Mouse (Mus musculus) liver, adult 10 weeks (tissue): ENCODE measurements around the gene Ttc5. TPM values are rescaled to one million over a fixed set of nuclear protein-coding genes. Genes with fewer than 3 reads are reported as not detected.

Source experiments
- polyA plus RNA-seq: library from polyadenylated mRNA; stranded (reverse); fragments of 350-450 nt; fragmentation: Illumina TruSeq; extraction: RNeasy Lipid Tissue Mini Kit (QIAGEN cat#74804); gene quantifications from one replicate; pipeline ENCODE4 v1.2.3, GENCODE M21; 2014; ENCODE audit warnings: low read depth, low replicate concordance

The Ttc5 gene
- 7.0 TPM for polyA plus RNA-seq

GRCm38 (mm10) chr14:50785251-50785637, at the start of gene Ttc5:
TSS of gene Ttc5 (minus strand) at chr14:50785519.

GRCm38 (mm10) chr14:50807487-50808072, 22.3 kb upstream of the Ttc5 start, which contains the start of the genes Ccnb1ip1 and Parp2:
TSS of gene Ccnb1ip1 (minus strand) at chr14:50807732.
TSS of gene Parp2 (plus strand) at chr14:50807841.

GRCm38 (mm10) chr14:50744994-50745393, 40.3 kb downstream of the Ttc5 start, which contains the start of gene Olfr749:
TSS of gene Olfr749 (minus strand) at chr14:50745094.

Other genes starting within 250 kb of the Ttc5 start
- gene Olfr744, start 170.6 kb downstream of the Ttc5 start, polyA plus RNA-seq = not detected
- not detected for gene Olfr745, start 146.1 kb downstream of the Ttc5 start, polyA plus RNA-seq
- gene Olfr746, start 138.4 kb downstream of the Ttc5 start, polyA plus RNA-seq = not detected
- not detected for gene Olfr747, start 92.3 kb downstream of the Ttc5 start, polyA plus RNA-seq
- gene Olfr748, start 78.1 kb downstream of the Ttc5 start, polyA plus RNA-seq = not detected
- gene Olfr749, start 40.4 kb downstream of the Ttc5 start, polyA plus RNA-seq = not detected
- not detected for gene Ccnb1ip1, start 22.2 kb upstream of the Ttc5 start, polyA plus RNA-seq
- 11.7 TPM for gene Parp2, start 22.3 kb upstream of the Ttc5 start, polyA plus RNA-seq
- 4.7 TPM for gene Tep1, start 85.0 kb upstream of the Ttc5 start, polyA plus RNA-seq
- gene Klhl33, start 112.0 kb upstream of the Ttc5 start, polyA plus RNA-seq = not detected
- 10.0 TPM for gene Osgep, start 139.4 kb upstream of the Ttc5 start, polyA plus RNA-seq
- gene Apex1, start 139.4 kb upstream of the Ttc5 start, polyA plus RNA-seq = 17.1 TPM
- 14.0 TPM for gene Pip4p1, start 145.3 kb upstream of the Ttc5 start, polyA plus RNA-seq
- 139 TPM for gene Pnp, start 145.6 kb upstream of the Ttc5 start, polyA plus RNA-seq
- gene Gm49342, start 159.0 kb upstream of the Ttc5 start, polyA plus RNA-seq = not detected
- 0.45 TPM for gene Pnp2, start 170.5 kb upstream of the Ttc5 start, polyA plus RNA-seq
- 0.50 TPM for gene Rnase10, start 222.2 kb upstream of the Ttc5 start, polyA plus RNA-seq